Mouse (Mus musculus) left cerebral cortex, adult 9 months (tissue): Measurements from ENCODE around the gene Catip.
"Not testable (repeated sequence)": the region's sequence is repeated elsewhere in the genome, so short reads cannot be mapped to it uniquely, and the experiment has no call there.

Experiments used
- DNase-seq, 2 experiments: peaks; one replicate each; pipeline ENCODE4 v3.0.0; 2022; ENCODE audit warnings: low spot score in 2 of 2

Gene Catip

GRCm38 (mm10) chr1:74384525-74384924 is 22.6 kb downstream of the Catip start:
- no peak for DNase-seq

- no peak for DNase-seq
Observed at GRCm38 (mm10) chr1:74385064-74385463, 23.2 kb downstream of the Catip start.

- no peak for DNase-seq
Observed at GRCm38 (mm10) chr1:74385531-74385930, 23.6 kb downstream of the Catip start.

- DNase-seq, result no peak
Observed at GRCm38 (mm10) chr1:74386363-74386713, 24.4 kb downstream of the Catip start.

GRCm38 (mm10) chr1:74386714-74387385 is 24.9 kb downstream of the Catip start:
- DNase-seq, result peak; percentile 87 to 95

- DNase-seq, result no peak
Observed at GRCm38 (mm10) chr1:74387386-74387988, 25.6 kb downstream of the Catip start.

- DNase-seq, result no peak
Observed at GRCm38 (mm10) chr1:74388398-74388920, 26.6 kb downstream of the Catip start.

GRCm38 (mm10) chr1:74389831-74390286 is 28.0 kb downstream of the Catip start:
- no peak for DNase-seq

- DNase-seq, result no peak
Observed at GRCm38 (mm10) chr1:74390287-74390906, 28.5 kb downstream of the Catip start.

GRCm38 (mm10) chr1:74390924-74391748 is 29.2 kb downstream of the Catip start, which contains the start of gene Ctdsp1:
Gene Ctdsp1 (plus strand): TSS chr1:74391509.
- peak; percentile 84 to 96 for DNase-seq

- no peak for DNase-seq
Observed at GRCm38 (mm10) chr1:74391844-74392441, 30.0 kb downstream of the Catip start.

- no peak for DNase-seq
Observed at GRCm38 (mm10) chr1:74392446-74392994, 30.6 kb downstream of the Catip start.

GRCm38 (mm10) chr1:74393010-74393409 is 31.1 kb downstream of the Catip start:
- no peak for DNase-seq

- DNase-seq, result no peak
Observed at GRCm38 (mm10) chr1:74393697-74394096, 31.8 kb downstream of the Catip start.

- DNase-seq, result no peak
Observed at GRCm38 (mm10) chr1:74394311-74394710, 32.4 kb downstream of the Catip start.

- no peak for DNase-seq
Observed at GRCm38 (mm10) chr1:74394858-74395257, 33.0 kb downstream of the Catip start.

- no peak for DNase-seq
Observed at GRCm38 (mm10) chr1:74395290-74395689, 33.4 kb downstream of the Catip start.

GRCm38 (mm10) chr1:74396456-74397222 is 34.7 kb downstream of the Catip start:
- not testable (repeated sequence) for DNase-seq

GRCm38 (mm10) chr1:74397268-74397918 is 35.5 kb downstream of the Catip start:
- peak; percentile 80 to 94 for DNase-seq
